Mouse (Mus musculus) megakaryocyte, embryonic 14.5 days (primary cell): ENCODE data around the gene Ndfip2.

Experiments used
- FLI1 ChIP-seq: IDR thresholded peaks from 2 replicates; pipeline ENCODE4 v1.6.1; 2012; ENCODE audit warnings: low read length, inconsistent platforms, mixed read lengths
- GATA1 ChIP-seq: IDR thresholded peaks from 3 replicates; pipeline ENCODE4 v1.6.1; 2012; ENCODE audit warnings: mixed read lengths, low read length, inconsistent platforms, borderline replicate concordance

DNA sequence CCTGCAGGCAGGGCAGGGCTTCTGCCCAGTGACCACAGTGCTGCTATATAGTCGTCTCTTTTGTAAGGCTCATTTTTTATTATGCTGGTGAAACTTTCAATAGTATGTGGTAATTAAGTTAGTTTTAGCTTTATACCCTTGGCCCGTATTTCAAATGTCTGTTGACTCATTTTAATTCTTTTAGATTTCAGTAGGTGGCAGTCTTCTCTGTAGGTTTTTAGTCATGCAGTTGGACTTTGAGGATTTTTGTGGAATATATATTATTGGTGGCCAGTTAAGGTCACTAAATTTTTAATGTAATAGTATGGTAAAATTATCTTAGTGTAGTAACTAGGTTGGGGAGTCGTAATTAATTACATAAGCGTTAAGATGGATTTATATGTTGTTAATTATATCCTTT, 44.3 kb downstream of the Ndfip2 start:
- TF ChIP-seq GATA1 (no peak), FLI1 (no peak)
